Mouse (Mus musculus): ENCODE data around the gene Unc50. TPM values are rescaled to one million over a fixed set of nuclear protein-coding genes. Genes with fewer than 3 reads are reported as not detected.
A peak's percentile ranks its signal among the peaks of the same experiment; 100 is the strongest.

The Unc50 gene
- total RNA-seq (2014; rRNA removed; ENCODE audit: low replicate concordance) (57.6 and 83.8 TPM in 2 replicates), polyA plus RNA-seq (2015; fragmentation: Nextera tagmentation; extraction: Ambion mirVana) (78.7 and 83.3 TPM in 2 replicates)

DNA sequence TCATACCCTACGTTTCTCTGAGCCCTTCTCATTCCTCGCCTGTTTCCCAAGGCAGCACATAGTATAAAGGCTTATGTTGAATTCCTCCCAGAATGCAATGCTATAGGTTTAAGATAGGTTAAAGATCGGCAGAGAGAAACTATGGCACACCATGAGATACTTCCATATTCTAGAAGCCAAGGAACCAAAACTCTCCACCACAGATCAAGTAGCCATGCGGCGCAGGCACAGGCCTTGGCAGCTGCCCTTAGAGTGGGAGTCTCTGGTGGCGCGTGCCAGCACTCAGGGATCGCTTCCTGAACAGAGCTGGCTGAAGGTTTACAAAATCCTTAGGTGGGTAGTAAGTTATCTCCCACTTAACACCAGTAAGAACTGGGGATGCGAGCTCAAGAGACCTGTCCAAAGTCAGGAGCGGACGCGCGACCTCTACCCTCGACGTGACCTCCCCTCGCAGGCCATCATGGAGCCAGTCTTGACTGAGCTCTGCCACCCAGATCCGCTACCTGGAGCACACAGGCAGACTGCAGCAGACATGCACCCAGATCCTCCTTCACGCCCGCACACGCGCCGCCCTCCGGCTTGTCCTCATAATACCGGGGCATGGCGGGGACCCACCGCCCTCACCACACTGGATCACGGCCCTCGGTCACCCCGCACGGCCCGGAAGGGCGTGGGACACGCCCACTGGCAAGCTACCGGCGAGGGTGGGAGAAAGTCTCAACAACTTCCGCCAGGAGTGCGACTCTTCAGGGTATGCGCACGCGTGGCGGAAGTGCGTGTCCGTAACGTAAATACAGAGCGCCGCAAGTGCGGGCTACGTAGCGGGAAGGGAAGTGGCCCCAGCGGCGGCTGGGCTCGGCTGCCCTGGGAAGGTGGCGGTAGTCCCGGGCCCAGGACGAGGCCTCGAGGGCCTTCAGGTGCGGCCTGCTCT, at the start of gene Unc50, which contains the start of gene Coa5:
Gene Unc50 (plus strand): TSS at position 774 of the 931 bp plus-strand sequence.
Gene Coa5 (minus strand): TSS at position 738 of the 931 bp plus-strand sequence.
- TF ChIP-seq CTCF (IDR thresholded peaks at IDR 0.05; ENCODE audit: low read depth): no peak
- TF ChIP-seq EP300 (IDR thresholded peaks at IDR 0.05; ENCODE audit: low read depth): peak; percentile 70; the same call in 1 of the 2 replicates
- Histone ChIP-seq H3K4me1 (ENCODE audit: control insufficient read depth, insufficient read depth) (peaks cover 15% of the 10 kb centered on the region), H3K4me3 (ENCODE audit: low read depth, low read length) (peak within 1 kb of the TSS; percentile 93), H3K4me2 (ENCODE audit: low read depth, low read length) (peak within 1 kb of the TSS; percentile 86), H3K36me3 (replicated peaks; ENCODE audit: control insufficient read depth, insufficient read depth, low read length) (peaks cover 55% of the 10 kb centered on the region), H3K27ac (ENCODE audit: low read depth) (peak within 1 kb of the TSS; percentile 87), H3K27me3 (ENCODE audit: control insufficient read depth, insufficient read depth, low read length) (no peaks in the 10 kb centered on the region), H3K9me3 (replicated peaks; ENCODE audit: control insufficient read depth, low read length) (no peaks in the 10 kb centered on the region), H3K9ac (replicated peaks; ENCODE audit: low read depth, low read length) (peak within 1 kb of the TSS; percentile 91)
- ATAC-seq (ENCODE audit: insufficient read depth, low read depth): peak; percentile 98
- under 1% methylated on average over 57 of the region's 57 CpGs for WGBS
- DNase-seq (ENCODE audit: low spot score): peak; percentile 97

DNA sequence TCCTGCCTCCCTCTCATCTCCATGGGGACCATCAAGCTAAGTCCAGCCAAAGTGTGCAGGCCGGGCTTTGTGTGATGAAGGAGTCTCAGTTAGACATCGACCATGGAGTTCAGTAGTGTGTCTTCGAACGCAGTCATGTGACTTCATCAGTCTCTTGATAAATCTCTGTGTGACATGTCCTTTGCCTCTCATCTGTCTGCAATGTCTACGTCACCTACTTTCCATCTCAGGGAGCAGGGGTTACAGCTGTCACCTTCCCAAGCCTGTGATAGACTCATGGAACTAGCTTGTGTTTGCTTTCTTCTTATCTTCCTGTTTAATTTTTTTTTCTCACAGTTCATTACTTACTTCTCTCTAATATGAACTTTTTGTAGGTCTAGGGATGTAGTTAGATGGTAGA, 49.0 kb upstream of the Unc50 start:
- WGBS: 84% methylated on average over 5 of the region's 5 CpGs
- ATAC-seq (ENCODE audit: insufficient read depth, low read depth) (no peak), DNase-seq (ENCODE audit: low spot score) (no peak)

DNA sequence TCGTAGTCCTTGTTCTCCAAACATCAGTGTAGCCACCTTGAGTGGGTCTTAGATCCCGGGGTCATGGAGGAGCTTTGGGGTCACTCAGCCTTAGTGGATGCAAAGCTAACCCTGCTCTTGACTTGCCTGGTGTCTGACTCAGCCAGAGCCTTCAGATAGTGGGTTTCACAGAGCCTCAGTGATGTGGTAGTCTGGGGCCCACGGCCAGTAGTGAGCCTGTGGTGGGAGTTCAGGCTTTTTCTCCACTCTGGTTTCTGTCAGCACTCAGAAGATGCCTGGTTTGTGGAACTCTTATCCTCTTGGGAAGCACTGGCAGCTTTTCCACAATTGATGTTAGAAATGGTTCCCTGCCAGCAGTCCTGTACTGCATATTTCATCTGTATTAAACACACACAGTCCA, 45.6 kb upstream of the Unc50 start:
- H3K4me1 ChIP-seq (ENCODE audit: control insufficient read depth, insufficient read depth): peaks cover 20% of the 10 kb centered on the region
- H3K9me3 ChIP-seq (replicated peaks; ENCODE audit: control insufficient read depth, low read length): no peaks in the 10 kb centered on the region
- H3K4me3 ChIP-seq (ENCODE audit: low read depth, low read length): no peak overlapping the region
- WGBS: 44% methylated on average over 3 of the region's 3 CpGs
- DNase-seq (ENCODE audit: low spot score) (no peak), ATAC-seq (ENCODE audit: insufficient read depth, low read depth) (peak; percentile 39; the same call in 1 of the 2 replicates)
- H3K27me3 ChIP-seq (ENCODE audit: control insufficient read depth, insufficient read depth, low read length): no peaks in the 10 kb centered on the region
- peak overlapping the region; percentile 25; the same call in 1 of the 2 replicates for H3K27ac ChIP-seq (ENCODE audit: low read depth)
- H3K9ac ChIP-seq (replicated peaks; ENCODE audit: low read depth, low read length): no peak overlapping the region
- H3K36me3 ChIP-seq (replicated peaks; ENCODE audit: control insufficient read depth, insufficient read depth, low read length): peaks cover 13% of the 10 kb centered on the region
- no peak overlapping the region for H3K4me2 ChIP-seq (ENCODE audit: low read depth, low read length)
- TF ChIP-seq EP300 (IDR thresholded peaks at IDR 0.05; ENCODE audit: low read depth) (no peak), CTCF (IDR thresholded peaks at IDR 0.05; ENCODE audit: low read depth) (no peak)

More for the DNA sequence above, 49.0 kb upstream of the Unc50 start:
- Histone ChIP-seq H3K36me3 (replicated peaks; ENCODE audit: control insufficient read depth, insufficient read depth, low read length) (peaks cover 24% of the 10 kb centered on the region), H3K4me2 (ENCODE audit: low read depth, low read length) (no peak overlapping the region), H3K4me1 (ENCODE audit: control insufficient read depth, insufficient read depth) (peaks cover 9% of the 10 kb centered on the region; the same call in 1 of the 2 replicates), H3K9ac (replicated peaks; ENCODE audit: low read depth, low read length) (no peak overlapping the region), H3K4me3 (ENCODE audit: low read depth, low read length) (no peak overlapping the region), H3K9me3 (replicated peaks; ENCODE audit: control insufficient read depth, low read length) (no peaks in the 10 kb centered on the region), H3K27ac (ENCODE audit: low read depth) (no peak overlapping the region), H3K27me3 (ENCODE audit: control insufficient read depth, insufficient read depth, low read length) (no peaks in the 10 kb centered on the region)
- TF ChIP-seq EP300 (IDR thresholded peaks at IDR 0.05; ENCODE audit: low read depth) (no peak), CTCF (IDR thresholded peaks at IDR 0.05; ENCODE audit: low read depth) (no peak)

DNA sequence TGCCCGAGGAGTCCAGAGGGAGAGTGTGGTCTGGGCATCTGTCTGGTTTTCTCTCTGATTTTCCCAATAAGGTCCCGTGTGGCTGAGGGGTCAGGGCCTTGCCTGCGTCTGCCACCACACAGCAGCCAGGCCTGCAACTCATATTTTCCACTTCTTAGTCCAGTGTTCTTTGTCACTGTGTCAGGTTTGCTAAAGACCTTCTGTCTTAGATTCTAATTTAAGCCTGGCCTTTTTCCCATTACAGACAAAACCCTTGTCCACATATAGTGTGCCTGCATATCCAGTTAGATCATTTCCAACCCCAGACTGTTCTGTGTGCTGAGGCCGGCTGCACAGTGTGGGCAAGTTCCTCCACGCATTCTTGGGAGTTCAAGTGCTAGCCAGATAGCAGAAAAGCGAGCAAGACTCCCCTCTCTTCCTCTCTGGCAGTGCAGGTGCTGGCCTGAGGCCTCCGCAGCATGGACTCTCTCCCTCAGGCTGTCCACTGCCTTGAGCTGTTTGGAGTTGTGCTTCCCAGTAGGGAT, 43.4 kb upstream of the Unc50 start:
- H3K9me3 ChIP-seq (replicated peaks; ENCODE audit: control insufficient read depth, low read length): no peaks in the 10 kb centered on the region
- H3K36me3 ChIP-seq (replicated peaks; ENCODE audit: control insufficient read depth, insufficient read depth, low read length): peaks cover 5% of the 10 kb centered on the region
- ATAC-seq (ENCODE audit: insufficient read depth, low read depth) (peak; percentile 66), DNase-seq (ENCODE audit: low spot score) (peak; percentile 26)
- H3K27me3 ChIP-seq (ENCODE audit: control insufficient read depth, insufficient read depth, low read length): no peaks in the 10 kb centered on the region
- peaks cover 20% of the 10 kb centered on the region for H3K4me1 ChIP-seq (ENCODE audit: control insufficient read depth, insufficient read depth)
- H3K27ac ChIP-seq (ENCODE audit: low read depth): peak overlapping the region; percentile 59
- WGBS: 25% methylated on average over 7 of the region's 7 CpGs
- TF ChIP-seq EP300 (IDR thresholded peaks at IDR 0.05; ENCODE audit: low read depth): 0 out of 2 replicates have a peak, but pooled peaks have one; percentile 19
- TF ChIP-seq CTCF (IDR thresholded peaks at IDR 0.05; ENCODE audit: low read depth): no peak
- no peak overlapping the region for H3K4me2 ChIP-seq (ENCODE audit: low read depth, low read length)
- H3K9ac ChIP-seq (replicated peaks; ENCODE audit: low read depth, low read length): no peak overlapping the region
- no peak overlapping the region for H3K4me3 ChIP-seq (ENCODE audit: low read depth, low read length)

- Histone ChIP-seq H3K36me3 (replicated peaks; ENCODE audit: control insufficient read depth, insufficient read depth, low read length) (peaks cover 17% of the 10 kb centered on the region), H3K27me3 (ENCODE audit: control insufficient read depth, insufficient read depth, low read length) (no peaks in the 10 kb centered on the region), H3K4me3 (ENCODE audit: low read depth, low read length) (no peak overlapping the region), H3K9me3 (replicated peaks; ENCODE audit: control insufficient read depth, low read length) (no peaks in the 10 kb centered on the region), H3K9ac (replicated peaks; ENCODE audit: low read depth, low read length) (no peak overlapping the region), H3K4me2 (ENCODE audit: low read depth, low read length) (no peak overlapping the region), H3K27ac (ENCODE audit: low read depth) (no peak overlapping the region), H3K4me1 (ENCODE audit: control insufficient read depth, insufficient read depth) (no peaks in the 10 kb centered on the region)
- WGBS: 48% methylated on average over 5 of the region's 5 CpGs
- no peak for DNase-seq (ENCODE audit: low spot score)
- no peak for TF ChIP-seq EP300 (IDR thresholded peaks at IDR 0.05; ENCODE audit: low read depth)
- TF ChIP-seq CTCF (IDR thresholded peaks at IDR 0.05; ENCODE audit: low read depth): no peak
- no peak for ATAC-seq (ENCODE audit: insufficient read depth, low read depth)
Measured at GRCm38 (mm10) chr1:37393174-37393573, 36.8 kb upstream of the Unc50 start.

Measured in heart, postnatal 0 days (tissue).